Mouse (Mus musculus): Measurements from ENCODE around the gene Slc25a39.
"Not testable (repeated sequence)": the region's sequence is repeated elsewhere in the genome, so short reads cannot be mapped to it uniquely, and the experiment has no call there.

GRCm38 (mm10) chr11:102366103-102366502 lies 41.6 kb downstream of the Slc25a39 start, which contains the start of gene Slc4a1:
- TF ChIP-seq CTCF (IDR thresholded peaks at IDR 0.05; ENCODE audit: control insufficient read depth, insufficient read depth, low read length); POLR2A (IDR thresholded peaks at IDR 0.05; ENCODE audit: borderline replicate concordance, control insufficient read depth, low read depth, low read length): not testable (repeated sequence)
